Mouse (Mus musculus) lung, postnatal 10 days (tissue): Measurements from ENCODE around the gene Gm21903.
"Not testable (repeated sequence)": the region's sequence is repeated elsewhere in the genome, so short reads cannot be mapped to it uniquely, and the experiment has no call there.

Experiments
- DNase-seq: peaks from one replicate; pipeline ENCODE4 v3.0.0; 2021

Gene Gm21903

GRCm38 (mm10) chr17:39043241-39043640 is at the start of gene Gm21903:
TSS of gene Gm21903 (minus strand) at chr17:39043341.
- DNase-seq = no peak

DNA sequence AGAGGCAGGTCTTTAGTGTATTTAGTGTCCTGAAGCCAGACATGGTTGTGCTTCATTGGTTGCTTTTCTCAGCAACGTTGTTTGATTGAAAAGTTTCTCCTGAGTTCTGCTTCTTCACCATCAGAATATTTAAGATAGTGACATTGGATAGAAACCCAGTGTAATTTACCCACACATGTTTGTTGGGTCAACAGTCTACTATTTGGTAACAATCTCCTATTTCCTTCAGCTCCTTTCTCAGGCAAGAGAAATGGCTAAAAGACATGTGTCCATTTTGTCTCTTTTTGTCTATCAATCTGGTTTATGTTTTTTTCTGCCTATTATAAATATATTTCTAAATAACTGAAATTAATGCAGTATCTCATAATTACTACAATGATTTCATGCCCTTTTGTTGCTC is 33.8 kb upstream of the Gm21903 start, which contains the start of gene Esp23:
Gene Esp23 (minus strand): TSS at position 101 of the 400 bp plus-strand sequence.
- no peak for DNase-seq

DNA sequence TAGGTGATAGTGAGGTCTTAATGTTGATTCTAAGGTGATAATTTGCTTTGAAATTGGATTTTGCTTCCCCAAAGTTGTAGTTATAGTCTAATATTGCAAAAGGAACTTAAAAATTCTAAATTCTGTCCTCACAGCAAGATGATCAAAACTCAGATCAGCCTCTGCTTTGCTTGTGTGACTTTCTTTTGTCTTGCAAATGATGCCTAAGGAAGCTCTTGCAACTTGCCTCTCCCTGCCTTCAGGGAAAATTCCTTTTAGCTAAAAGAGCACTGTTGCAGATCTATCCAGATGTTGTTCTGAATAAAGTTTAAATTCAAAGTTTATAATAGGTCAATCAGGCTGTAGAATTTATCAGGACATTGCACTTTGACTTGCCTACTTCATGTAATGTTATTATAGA is 20.5 kb upstream of the Gm21903 start:
- DNase-seq = no peak

GRCm38 (mm10) chr17:39036395-39036794 is 6.7 kb downstream of the Gm21903 start, which contains the start of gene Esp24:
TSS of gene Esp24 (plus strand) at chr17:39036695.
- not testable (repeated sequence) for DNase-seq

- DNase-seq = no peak
These were observed 26.0 kb downstream of the Gm21903 start for GRCm38 (mm10) chr17:39017184-39017583.

DNA sequence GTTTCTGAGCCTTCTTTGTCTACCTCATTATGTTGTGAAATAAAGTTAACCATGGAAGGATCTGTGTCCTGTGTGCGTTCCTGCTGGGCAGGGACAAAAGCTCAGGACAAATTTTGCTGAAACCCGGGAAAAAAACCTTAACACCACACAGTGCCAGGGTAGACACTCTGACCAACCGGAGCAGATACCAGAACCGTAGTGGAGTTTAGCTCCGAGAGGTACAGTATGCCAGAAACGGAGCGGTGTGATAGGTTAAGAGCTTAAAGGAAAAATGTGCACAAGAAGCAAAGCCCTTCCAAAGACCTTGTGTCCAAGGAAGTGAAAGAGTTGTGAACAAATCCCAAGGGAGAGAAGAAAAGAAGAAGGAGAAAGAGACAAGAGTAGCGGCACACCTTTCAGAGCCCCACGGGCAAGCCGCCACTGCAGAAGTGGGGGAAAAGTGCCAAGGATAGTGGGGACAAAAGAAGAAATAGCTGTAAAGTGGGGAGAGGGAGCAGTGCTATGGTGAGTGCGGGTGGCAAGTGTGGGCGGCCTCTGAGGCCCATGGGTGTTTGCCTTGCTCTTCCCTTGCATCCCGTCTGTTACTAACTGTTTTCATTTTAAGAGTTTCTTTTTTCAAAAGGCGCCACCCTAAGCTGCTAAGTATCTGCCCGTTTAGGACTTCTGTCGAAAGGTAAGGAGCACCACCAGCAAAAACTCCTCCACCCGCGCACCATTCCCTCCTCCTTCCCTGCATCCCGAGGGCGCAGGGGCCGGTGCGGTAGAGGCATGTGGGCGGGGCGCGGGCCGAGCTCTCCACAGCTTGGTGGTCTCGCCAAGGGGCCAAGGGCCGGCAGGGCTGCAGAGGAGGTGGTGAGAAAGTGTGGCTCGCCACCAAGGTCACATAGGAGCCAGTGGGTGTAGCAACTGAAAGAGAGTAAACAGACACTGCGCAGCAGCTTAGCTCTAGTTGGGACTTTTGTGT is 32.2 kb downstream of the Gm21903 start:
- DNase-seq = no peak

DNA sequence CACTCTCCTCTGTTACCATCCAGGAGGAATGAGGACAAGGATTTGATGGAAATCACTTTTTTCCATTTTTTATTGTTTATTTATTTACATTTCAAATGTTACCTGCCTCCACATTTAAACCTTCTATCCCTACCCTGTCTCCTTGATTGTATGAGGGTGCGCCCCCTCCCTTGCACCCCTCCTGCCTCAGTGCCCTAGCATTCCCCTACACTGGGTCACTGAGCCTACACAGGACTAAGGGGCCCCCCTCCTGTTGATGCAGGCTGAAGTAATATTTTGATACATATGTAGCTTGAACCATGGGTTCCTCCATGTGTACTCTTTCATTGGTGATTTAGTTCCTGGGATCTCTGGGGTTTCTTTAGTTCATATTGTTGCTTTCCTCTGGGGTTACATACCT is 33.3 kb downstream of the Gm21903 start:
- no peak for DNase-seq
